Mouse (Mus musculus) mouse trophoblast stem cell (cell line): ENCODE measurements around the gene Klra7.
"Not testable (repeated sequence)": the region's sequence is repeated elsewhere in the genome, so short reads cannot be mapped to it uniquely, and the experiment has no call there.

Experiments
- in situ Hi-C, 2 experiments: fragments of 300-500 bp; cut with MseI, MboI; formaldehyde crosslinking; loops; 2 replicates in 1 of 2; 3 replicates in 1 of 2; pipeline ENCODE4 v1.15.1; 2025

Gene Klra7

GRCm38 (mm10) chr6:130233222-130233621, at the start of gene Klra7:
Klra7 (minus strand) TSS chr6:130233322.
- in situ Hi-C loops = no loop called here

GRCm38 (mm10) chr6:130281828-130282227, 48.7 kb upstream of the Klra7 start, which contains the start of gene Klra10:
Klra10 (minus strand) TSS chr6:130281928.
- in situ Hi-C loops = not testable (repeated sequence)

GRCm38 (mm10) chr6:130255326-130255725, 22.2 kb upstream of the Klra7 start:
- in situ Hi-C loops = loop anchor here in 1 of 2 experiments (10.0 kb wide), 1 partner anchor 211 kb away; no protein-coding TSS in a partner anchor

- in situ Hi-C loops = no loop called here
These were observed 4.4 kb upstream of the Klra7 start for GRCm38 (mm10) chr6:130237536-130237935.

- in situ Hi-C loops = no loop called here
These were observed 3.5 kb upstream of the Klra7 start for GRCm38 (mm10) chr6:130236635-130237034.

- in situ Hi-C loops = loop anchor here in 1 of 2 experiments (5.0 kb wide), 1 partner anchor 145 kb away; no protein-coding TSS in a partner anchor
These were observed 35.7 kb downstream of the Klra7 start for GRCm38 (mm10) chr6:130197453-130197852.

GRCm38 (mm10) chr6:130193012-130193411, 40.1 kb downstream of the Klra7 start, which contains the start of gene Klra9:
Klra9 (minus strand) TSS chr6:130193112.
- in situ Hi-C loops = not testable (repeated sequence)
